Mouse (Mus musculus) embryonic facial prominence, embryonic 10.5 days (tissue): Measurements from ENCODE around the gene BC030499. TPM values are rescaled to one million over a fixed set of nuclear protein-coding genes. Genes with fewer than 3 reads are reported as not detected.

Experiments used
- DNase-seq: peaks from one replicate; pipeline ENCODE4 v3.0.0-alpha.2; 2017; ENCODE audit warnings: low spot score
- H3K27ac ChIP-seq: fragments of 300-500 bp; sonication (generic); replicated peaks from 2 replicates; pipeline ENCODE4 v1.5.1; 2016; ENCODE audit warnings: mild to moderate bottlenecking
- H3K27me3 ChIP-seq: fragments of 300-500 bp; sonication (generic); replicated peaks from 2 replicates; pipeline ENCODE4 v1.6.1; 2016; ENCODE audit warnings: low read depth, mild to moderate bottlenecking; ENCODE audit not compliant: poor library complexity, severe bottlenecking
- H3K36me3 ChIP-seq: fragments of 300-500 bp; sonication (generic); replicated peaks from 2 replicates; pipeline ENCODE4 v1.6.1; 2016; ENCODE audit warnings: mild to moderate bottlenecking, moderate library complexity
- H3K4me1 ChIP-seq: fragments of 300-500 bp; sonication (generic); 2 replicates; pipeline ENCODE4 v1.6.1; 2016
- H3K4me3 ChIP-seq: fragments of 300-500 bp; sonication (generic); 2 replicates; pipeline ENCODE4 v1.5.1; 2016; ENCODE audit warnings: mild to moderate bottlenecking, moderate library complexity
- H3K9me3 ChIP-seq: fragments of 300-500 bp; sonication (generic); 2 replicates; pipeline ENCODE4 v1.6.1; 2016; ENCODE audit warnings: mild to moderate bottlenecking
- WGBS: fragments of 180-500 bp; shearing (Covaris S2); methylation state at CpG from one replicate; pipeline ENCODE4 v1.1.7; 2016; 5-methylcytosine and 5-hydroxymethylcytosine counted together
- polyA plus RNA-seq: library from polyadenylated mRNA; unstranded; fragments of >200 nt; fragmentation: Nextera tagmentation; extraction: Ambion mirVana; gene quantifications from 2 replicates; pipeline ENCODE4 v1.2.1, GENCODE M21; 2016

Gene BC030499
- polyA plus RNA-seq: 0.48 and 0.49 TPM in 2 replicates

DNA sequence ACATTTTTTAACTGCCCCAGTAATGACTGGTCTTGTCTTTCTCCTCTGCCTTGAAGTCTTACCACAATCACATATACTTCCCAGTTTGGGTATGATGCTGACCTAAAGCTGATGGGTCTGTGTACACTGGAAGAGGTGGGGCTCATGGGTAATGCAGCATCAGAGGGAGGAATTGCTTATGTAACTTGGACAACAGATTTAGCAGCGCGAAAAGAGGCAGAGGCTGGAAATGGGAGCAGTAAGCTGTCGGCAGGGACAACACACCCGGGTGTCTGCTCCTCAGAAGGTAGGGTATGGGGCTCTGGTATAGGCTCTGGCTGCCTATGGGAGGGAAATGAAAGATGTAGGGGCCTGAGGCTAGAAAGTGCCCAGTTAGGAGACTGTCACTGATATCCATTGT is at the start of gene BC030499:
Gene BC030499 (plus strand): TSS at position 188 of the 400 bp plus-strand sequence.
- Histone ChIP-seq H3K9me3 (no peaks in the 10 kb centered on the region), H3K4me3 (no peak within 1 kb of the TSS), H3K4me1 (no peaks in the 10 kb centered on the region), H3K27me3 (no peaks in the 10 kb centered on the region), H3K27ac (no peak within 1 kb of the TSS), H3K36me3 (peaks cover 82% of the 10 kb centered on the region)
- 87% methylated on average over 4 of the region's 4 CpGs for WGBS
- DNase-seq: no peak

GRCm38 (mm10) chr11:78245261-78245626 is 45.4 kb upstream of the BC030499 start:
- DNase-seq: no peak
- Histone ChIP-seq H3K36me3 (peaks cover 21% of the 10 kb centered on the region), H3K27me3 (no peaks in the 10 kb centered on the region), H3K27ac (peak overlapping the region; percentile 89), H3K9me3 (no peaks in the 10 kb centered on the region), H3K4me1 (peaks cover 34% of the 10 kb centered on the region), H3K4me3 (peak overlapping the region; percentile 99)
- WGBS: under 1% methylated on average over 19 of the region's 19 CpGs

- no peaks in the 10 kb centered on the region for H3K27me3 ChIP-seq
- H3K27ac ChIP-seq: peak within 1 kb of the TSS; percentile 89
- WGBS: under 1% methylated on average over 50 of the region's 50 CpGs
- peaks cover 21% of the 10 kb centered on the region for H3K36me3 ChIP-seq
- peaks cover 34% of the 10 kb centered on the region for H3K4me1 ChIP-seq
- DNase-seq: peak; percentile 91
- peak within 1 kb of the TSS; percentile 99 for H3K4me3 ChIP-seq
- no peaks in the 10 kb centered on the region for H3K9me3 ChIP-seq
Measured at GRCm38 (mm10) chr11:78245627-78246317, 44.9 kb upstream of the BC030499 start, which contains the start of the genes Sdf2 and Supt6. Sdf2 (plus strand) TSS chr11:78245746. Supt6 (minus strand) TSS chr11:78245987.

DNA sequence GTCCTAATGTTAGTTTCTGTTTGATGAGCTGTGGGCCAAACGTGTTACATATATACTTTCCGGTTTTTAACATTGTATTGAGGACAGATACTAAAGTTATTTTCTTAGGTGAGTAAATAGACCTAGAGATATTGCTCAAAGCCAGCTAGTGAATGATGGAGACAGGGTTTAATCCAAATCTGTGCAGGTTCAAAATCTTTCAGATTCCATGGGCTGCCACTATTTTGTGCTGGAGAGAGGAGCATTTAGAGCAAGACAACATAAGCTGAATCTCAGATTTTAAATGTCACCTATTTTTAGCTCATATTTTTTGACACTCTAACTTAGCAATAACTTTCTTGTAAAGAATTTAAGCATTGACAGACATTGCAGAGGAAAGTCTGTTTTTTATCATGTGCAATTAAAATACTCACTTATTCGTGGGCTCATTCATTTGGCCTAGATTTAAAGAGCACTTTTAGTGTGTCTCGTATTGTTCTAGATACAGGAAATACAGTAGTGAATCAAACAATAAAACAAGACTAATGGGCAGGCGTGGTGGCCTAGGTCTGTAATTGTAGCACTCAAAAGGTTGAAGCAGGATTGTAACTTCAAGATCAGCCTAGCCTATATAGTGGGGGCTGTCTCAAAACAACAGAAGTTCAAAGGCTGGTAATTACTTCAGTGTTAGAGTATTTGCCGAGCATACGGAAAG is 44.2 kb upstream of the BC030499 start:
- peaks cover 34% of the 10 kb centered on the region for H3K4me1 ChIP-seq
- peaks cover 25% of the 10 kb centered on the region for H3K36me3 ChIP-seq
- H3K27me3 ChIP-seq: no peaks in the 10 kb centered on the region
- no peak for DNase-seq
- H3K9me3 ChIP-seq: no peaks in the 10 kb centered on the region
- WGBS: 55% methylated on average over 7 of the region's 7 CpGs
- peak overlapping the region; percentile 89; the same call in 1 of the 2 replicates for H3K27ac ChIP-seq
- peak overlapping the region; percentile 99 for H3K4me3 ChIP-seq

DNA sequence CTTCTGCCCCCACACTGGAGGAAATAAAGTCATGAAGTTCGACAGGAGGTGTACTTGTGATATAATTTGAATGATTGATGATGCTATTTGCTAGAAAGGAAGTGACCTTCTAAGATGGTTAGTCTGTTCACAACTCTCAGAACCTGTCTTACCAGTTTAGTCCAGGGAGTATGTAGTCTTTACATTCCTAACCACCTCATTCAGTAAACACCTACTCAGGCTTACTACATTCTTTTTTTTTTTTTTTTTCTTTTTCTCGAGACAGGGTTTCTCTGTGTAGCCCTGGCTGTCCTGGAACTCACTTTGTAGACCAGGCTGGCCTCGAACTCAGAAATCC is 43.7 kb upstream of the BC030499 start:
- Histone ChIP-seq H3K27ac (no peak overlapping the region), H3K9me3 (no peaks in the 10 kb centered on the region), H3K27me3 (no peaks in the 10 kb centered on the region), H3K4me1 (peaks cover 34% of the 10 kb centered on the region), H3K4me3 (peak overlapping the region; percentile 99), H3K36me3 (peaks cover 28% of the 10 kb centered on the region)
- no peak for DNase-seq
- 73% methylated on average over 3 of the region's 3 CpGs for WGBS

GRCm38 (mm10) chr11:78247727-78248140 is 42.9 kb upstream of the BC030499 start:
- WGBS: 61% methylated on average over 4 of the region's 4 CpGs
- no peak overlapping the region for H3K27ac ChIP-seq
- no peaks in the 10 kb centered on the region for H3K27me3 ChIP-seq
- no peak for DNase-seq
- H3K36me3 ChIP-seq: peaks cover 34% of the 10 kb centered on the region
- peaks cover 34% of the 10 kb centered on the region for H3K4me1 ChIP-seq
- no peaks in the 10 kb centered on the region for H3K9me3 ChIP-seq
- peak overlapping the region; percentile 34 for H3K4me3 ChIP-seq

DNA sequence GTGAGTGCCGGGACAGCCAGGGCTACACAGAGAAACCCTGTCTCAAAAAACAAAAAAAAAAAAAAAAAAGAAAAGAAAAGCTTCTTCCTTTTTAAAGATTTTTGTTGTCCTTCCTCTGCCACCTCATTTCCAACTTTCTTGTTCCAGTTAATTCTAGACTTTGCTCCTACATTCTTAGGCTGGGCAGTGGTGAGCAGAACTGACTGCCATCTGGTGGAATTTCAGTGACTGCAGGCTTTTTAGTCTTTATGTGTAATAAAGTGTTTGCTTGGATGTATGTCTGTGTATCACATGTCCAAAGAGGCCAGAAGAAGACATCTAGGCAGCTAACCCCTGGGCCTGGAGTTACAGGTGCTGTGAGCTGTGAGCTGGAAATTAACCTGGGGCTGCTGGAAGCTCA is 34.0 kb upstream of the BC030499 start:
- Histone ChIP-seq H3K4me3 (no peak overlapping the region), H3K4me1 (no peaks in the 10 kb centered on the region), H3K36me3 (peaks cover 39% of the 10 kb centered on the region), H3K27ac (no peak overlapping the region), H3K9me3 (no peaks in the 10 kb centered on the region), H3K27me3 (peaks cover 19% of the 10 kb centered on the region)
- DNase-seq: no peak
- WGBS: 94% methylated on average over 1 of the region's 1 CpGs

- peaks cover 31% of the 10 kb centered on the region for H3K36me3 ChIP-seq
- no peak for DNase-seq
- H3K4me3 ChIP-seq: peak overlapping the region; percentile 96
- H3K27ac ChIP-seq: no peak overlapping the region
- 95% methylated on average over 2 of the region's 2 CpGs for WGBS
- H3K27me3 ChIP-seq: peaks cover 19% of the 10 kb centered on the region
- peaks cover 13% of the 10 kb centered on the region for H3K4me1 ChIP-seq
- H3K9me3 ChIP-seq: no peaks in the 10 kb centered on the region
Measured at GRCm38 (mm10) chr11:78260489-78261258, 30.0 kb upstream of the BC030499 start.

DNA sequence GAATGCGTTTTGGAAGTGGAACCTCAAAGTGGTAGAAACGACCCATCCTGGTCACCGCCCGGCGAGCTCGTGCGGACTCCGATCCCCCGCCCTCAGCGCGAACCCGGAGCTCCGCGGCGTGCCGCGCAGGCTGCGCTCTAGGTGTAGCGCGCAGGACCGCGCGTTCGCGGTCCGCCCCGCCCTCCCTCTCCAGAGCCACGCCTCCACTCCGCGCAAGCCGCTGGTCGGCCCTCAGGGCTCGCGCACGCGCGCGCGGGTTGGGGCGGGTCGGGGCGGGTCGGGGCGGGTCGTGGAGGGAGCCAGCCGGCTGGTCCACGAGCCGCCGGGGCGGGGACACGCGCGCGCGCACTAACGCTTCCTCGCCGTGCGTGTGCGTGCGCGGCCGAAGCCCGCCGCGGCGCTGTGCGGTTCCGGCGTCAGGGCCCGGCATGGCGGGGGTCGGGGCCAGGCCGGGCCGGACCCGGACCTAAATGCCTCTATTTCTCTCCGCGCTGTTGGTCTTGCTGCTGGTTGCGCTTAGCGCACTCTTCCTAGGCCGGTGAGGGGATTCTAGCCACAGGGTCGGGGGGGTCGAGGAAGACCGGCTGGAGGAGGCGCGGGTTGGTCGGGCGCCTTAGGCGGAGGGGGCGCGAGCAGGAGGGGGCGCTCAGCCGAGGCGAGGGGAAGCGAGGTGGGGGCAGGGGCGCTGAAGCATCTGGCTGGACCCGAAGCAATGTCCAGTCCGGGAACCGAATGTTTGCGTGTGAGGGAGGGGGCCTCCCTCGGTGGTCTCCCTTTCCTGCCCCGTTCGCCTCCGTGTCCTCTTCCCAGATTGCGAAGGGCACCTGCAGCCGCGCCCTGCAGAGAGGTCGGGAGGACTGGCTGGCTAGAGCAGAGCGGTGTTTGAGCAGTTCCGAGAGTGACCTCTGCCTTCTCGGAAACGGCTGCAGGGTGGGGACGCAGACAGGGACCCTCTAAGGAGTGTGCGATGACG is 29.0 kb upstream of the BC030499 start, which contains the start of gene 2610507B11Rik:
Gene 2610507B11Rik (plus strand): TSS at position 373 of the 973 bp plus-strand sequence.
- Histone ChIP-seq H3K27me3 (peaks cover 19% of the 10 kb centered on the region), H3K4me1 (peaks cover 13% of the 10 kb centered on the region), H3K27ac (peak within 1 kb of the TSS; percentile 93), H3K9me3 (no peaks in the 10 kb centered on the region), H3K4me3 (peak within 1 kb of the TSS; percentile 96), H3K36me3 (peaks cover 37% of the 10 kb centered on the region)
- peak; percentile 97 for DNase-seq
- WGBS: under 1% methylated on average over 115 of the region's 115 CpGs

- peak; percentile 80 for DNase-seq
- Histone ChIP-seq H3K27me3 (peaks cover 19% of the 10 kb centered on the region), H3K4me3 (peak overlapping the region; percentile 96), H3K4me1 (peaks cover 13% of the 10 kb centered on the region), H3K9me3 (no peaks in the 10 kb centered on the region), H3K36me3 (peaks cover 46% of the 10 kb centered on the region), H3K27ac (no peak overlapping the region)
- WGBS: 4% methylated on average over 8 of the region's 8 CpGs
Measured at GRCm38 (mm10) chr11:78262550-78262949, 28.1 kb upstream of the BC030499 start.

DNA sequence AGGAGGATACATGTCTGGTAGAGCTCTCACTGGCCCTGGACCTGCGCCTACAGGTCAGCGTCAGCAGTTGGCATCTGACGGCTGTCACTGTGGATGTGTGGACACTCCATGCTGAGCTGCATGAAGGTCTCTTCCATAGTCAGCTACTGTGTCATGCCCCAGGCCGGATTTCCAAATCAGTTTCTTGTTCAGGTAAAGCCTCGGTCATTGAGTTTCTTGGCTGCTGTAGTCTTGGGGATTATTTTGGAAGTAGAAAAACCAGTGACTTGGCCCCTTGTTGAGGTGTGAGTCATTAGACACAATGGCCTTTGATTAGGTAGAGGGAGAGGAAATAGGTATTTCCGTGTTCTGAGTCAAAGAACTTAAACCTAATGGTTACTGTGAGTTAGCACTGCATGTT is 25.1 kb upstream of the BC030499 start:
- Histone ChIP-seq H3K4me3 (no peak overlapping the region), H3K27me3 (peaks cover 3% of the 10 kb centered on the region), H3K27ac (no peak overlapping the region), H3K4me1 (peaks cover 13% of the 10 kb centered on the region), H3K36me3 (peaks cover 75% of the 10 kb centered on the region), H3K9me3 (no peaks in the 10 kb centered on the region)
- WGBS: 91% methylated on average over 6 of the region's 6 CpGs
- no peak for DNase-seq
